Mouse (Mus musculus) lung, adult 2 months (tissue): ENCODE data around the gene Snrpd3.

ENCODE experiments used
- CTCF ChIP-seq: fragments of 200-500 bp; IDR thresholded peaks from 2 replicates; pipeline ENCODE4 v1.5.1; 2011; ENCODE audit warnings: mild to moderate bottlenecking, low read length, control low read depth; ENCODE audit not compliant: insufficient read depth
- POLR2A ChIP-seq: fragments of 200-500 bp; IDR thresholded peaks from 2 replicates; pipeline ENCODE4 v1.6.1; 2011; ENCODE audit warnings: low read depth, mild to moderate bottlenecking, control low read depth, low read length, borderline replicate concordance; ENCODE audit errors: extremely low read depth

DNA sequence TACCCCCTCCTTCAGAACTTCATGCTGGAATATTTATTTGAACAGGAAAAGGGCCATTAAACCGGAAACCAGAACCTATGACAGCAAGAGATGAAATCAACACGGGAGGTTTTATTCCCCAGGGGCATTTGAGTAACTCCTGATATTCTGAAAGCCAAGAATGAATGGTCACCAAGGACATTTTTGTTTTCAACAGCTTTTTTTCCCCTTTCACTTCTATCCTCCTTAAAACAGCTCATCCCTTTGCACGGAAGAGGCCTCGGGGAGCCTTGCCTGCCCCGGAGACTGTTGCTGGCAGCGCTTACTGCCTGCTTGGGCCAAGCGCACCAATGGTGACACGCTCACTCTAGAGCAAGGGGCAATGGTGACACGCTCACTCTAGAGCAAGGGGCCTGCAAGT, 40.3 kb upstream of the Snrpd3 start:
- no peak for TF ChIP-seq CTCF
- TF ChIP-seq POLR2A: no peak
